Mouse (Mus musculus) cerebellum, adult 2 months (tissue): ENCODE measurements around the gene Btbd35f29. TPM values are rescaled to one million over a fixed set of nuclear protein-coding genes. Genes with fewer than 3 reads are reported as not detected.
"Not testable (repeated sequence)": the region's sequence is repeated elsewhere in the genome, so short reads cannot be mapped to it uniquely, and the experiment has no call there.

Source experiments
- DNase-seq, 2 experiments: peaks; one replicate each; pipeline ENCODE4 v3.0.0; 2021
- H3K27ac ChIP-seq: fragments of 200-500 bp; 2 replicates; pipeline ENCODE4 v1.5.1; 2012; ENCODE audit warnings: low read length, control low read depth, inconsistent platforms; ENCODE audit not compliant: insufficient read depth
- H3K27me3 ChIP-seq: fragments of 200-500 bp; 2 replicates; pipeline ENCODE4 v1.6.1; 2012; ENCODE audit warnings: inconsistent platforms, mild to moderate bottlenecking, low read length, moderate library complexity; ENCODE audit not compliant: control insufficient read depth, insufficient read depth
- H3K4me1 ChIP-seq: fragments of 200-500 bp; 2 replicates; pipeline ENCODE4 v1.6.1; 2011; ENCODE audit warnings: low read length; ENCODE audit not compliant: control insufficient read depth, insufficient read depth
- H3K4me3 ChIP-seq: fragments of 200-500 bp; replicated peaks from 2 replicates; pipeline ENCODE3; 2011; ENCODE audit warnings: mild to moderate bottlenecking, low read depth, low read length, control low read depth; ENCODE audit not compliant: insufficient read depth
- WGBS: fragments of 180-500 bp; shearing (Covaris S2); methylation state at CpG from one replicate; pipeline ENCODE4 v1.1.7; 2018; 5-methylcytosine and 5-hydroxymethylcytosine counted together
- polyA plus RNA-seq: library from polyadenylated mRNA; depleted of rRNA; stranded (reverse); fragments of >200 nt; gene quantifications from 2 replicates; pipeline ENCODE4 v1.2.3, GENCODE M21; 2012; rRNA removed

Btbd35f29 gene
- polyA plus RNA-seq: not detected in 2 replicates

DNA sequence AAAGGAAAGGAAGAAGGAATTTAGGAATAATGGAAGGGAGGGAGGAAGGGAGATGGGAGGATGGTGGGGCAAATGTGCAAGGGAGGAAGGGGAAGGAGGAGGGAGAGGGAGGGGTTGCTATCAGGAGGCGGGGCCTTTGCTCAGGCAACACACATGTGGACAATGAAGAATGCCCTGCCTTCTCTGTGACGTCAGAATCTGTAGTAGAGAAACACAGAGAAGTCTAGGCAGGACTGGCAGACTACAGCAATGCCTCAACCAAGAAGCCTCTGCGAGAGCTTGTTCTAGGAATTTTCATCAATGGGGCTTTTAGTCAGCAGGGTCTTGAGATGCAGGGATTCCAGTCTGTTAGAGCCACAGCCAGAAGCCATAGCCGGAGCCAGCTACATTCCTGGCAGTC is at the start of gene Btbd35f29:
TSS of gene Btbd35f29 (plus strand) at position 301 of the 400 bp plus-strand sequence.
- not testable (repeated sequence) for H3K4me3 ChIP-seq, H3K27me3 ChIP-seq, DNase-seq, H3K4me1 ChIP-seq, H3K27ac ChIP-seq
- WGBS: no CpG with 5 or more reads among the region's 4 CpGs

DNA sequence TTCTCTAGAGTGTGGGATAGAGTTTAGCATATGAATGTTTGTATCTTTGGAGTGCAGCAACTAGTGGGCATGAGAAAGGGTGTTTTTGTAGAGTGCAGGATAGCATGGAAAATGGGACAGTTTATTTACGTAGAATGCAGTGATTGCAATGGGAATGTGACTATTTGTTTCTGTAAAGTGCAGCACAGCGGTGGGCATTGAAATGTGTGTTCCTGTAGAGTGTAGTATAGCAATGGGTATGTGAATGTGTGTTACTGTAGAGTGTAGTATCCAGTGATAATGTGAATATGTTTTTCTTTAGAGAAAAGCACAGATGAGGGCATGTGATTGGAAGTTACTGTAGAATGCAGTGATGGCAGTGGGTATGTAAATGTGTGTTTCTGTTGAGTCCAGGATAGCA is 23.9 kb downstream of the Btbd35f29 start:
- H3K4me1 ChIP-seq, H3K27ac ChIP-seq, DNase-seq, H3K4me3 ChIP-seq, H3K27me3 ChIP-seq: not testable (repeated sequence)
- WGBS: 67% methylated on average over 2 of the region's 2 CpGs

- not testable (repeated sequence) for H3K4me3 ChIP-seq, H3K4me1 ChIP-seq, H3K27me3 ChIP-seq, H3K27ac ChIP-seq, DNase-seq
These were observed 27.7 kb downstream of the Btbd35f29 start for GRCm38 (mm10) chrX:31145144-31145543.

- H3K4me3 ChIP-seq, H3K27ac ChIP-seq, H3K27me3 ChIP-seq, H3K4me1 ChIP-seq: not testable (repeated sequence)
- DNase-seq: peak in 1 of 2 experiments; percentile 4
- WGBS: 77% methylated on average over 1 of the region's 1 CpGs
These were observed 28.4 kb downstream of the Btbd35f29 start for GRCm38 (mm10) chrX:31145835-31146234.

- not testable (repeated sequence) for H3K4me1 ChIP-seq, H3K4me3 ChIP-seq, H3K27me3 ChIP-seq, H3K27ac ChIP-seq
- 74% methylated on average over 2 of the region's 2 CpGs for WGBS
- DNase-seq: peak in 1 of 2 experiments; percentile 8
These were observed 41.1 kb downstream of the Btbd35f29 start for GRCm38 (mm10) chrX:31158534-31159085.

- not testable (repeated sequence) for H3K27me3 ChIP-seq, H3K4me1 ChIP-seq, H3K4me3 ChIP-seq, H3K27ac ChIP-seq
- WGBS: 49% methylated on average over 2 of the region's 2 CpGs
- DNase-seq: peak in 1 of 2 experiments; percentile 10
These were observed 42.2 kb downstream of the Btbd35f29 start for GRCm38 (mm10) chrX:31159450-31160322.

GRCm38 (mm10) chrX:31160554-31160953 is 43.1 kb downstream of the Btbd35f29 start:
- not testable (repeated sequence) for H3K27ac ChIP-seq, H3K4me1 ChIP-seq, H3K27me3 ChIP-seq, H3K4me3 ChIP-seq
- 78% methylated on average over 4 of the region's 4 CpGs for WGBS
- peak; percentile 3 to 25 for DNase-seq

GRCm38 (mm10) chrX:31162638-31163037 is 45.2 kb downstream of the Btbd35f29 start:
- 69% methylated on average over 3 of the region's 3 CpGs for WGBS
- not testable (repeated sequence) for H3K27ac ChIP-seq, H3K4me3 ChIP-seq, H3K4me1 ChIP-seq, H3K27me3 ChIP-seq
- DNase-seq: peak in 1 of 2 experiments; percentile 7

GRCm38 (mm10) chrX:31165193-31165592 is 47.7 kb downstream of the Btbd35f29 start:
- H3K27ac ChIP-seq, H3K4me3 ChIP-seq, DNase-seq, H3K4me1 ChIP-seq, H3K27me3 ChIP-seq: not testable (repeated sequence)
- 90% methylated on average over 3 of the region's 3 CpGs for WGBS

Other genes starting within 250 kb of the Btbd35f29 start
- not detected in 2 replicates for gene Spin2f, start 136.2 kb downstream of the Btbd35f29 start, polyA plus RNA-seq
- gene Btbd35f26, start 218.8 kb downstream of the Btbd35f29 start, polyA plus RNA-seq: not detected in 2 replicates